Mouse (Mus musculus): ENCODE data around the gene Stkld1. TPM values are rescaled to one million over a fixed set of nuclear protein-coding genes. Genes with fewer than 3 reads are reported as not detected.

Gene Stkld1
- polyA plus RNA-seq, 1 experiment from 2014 or later: not detected

DNA sequence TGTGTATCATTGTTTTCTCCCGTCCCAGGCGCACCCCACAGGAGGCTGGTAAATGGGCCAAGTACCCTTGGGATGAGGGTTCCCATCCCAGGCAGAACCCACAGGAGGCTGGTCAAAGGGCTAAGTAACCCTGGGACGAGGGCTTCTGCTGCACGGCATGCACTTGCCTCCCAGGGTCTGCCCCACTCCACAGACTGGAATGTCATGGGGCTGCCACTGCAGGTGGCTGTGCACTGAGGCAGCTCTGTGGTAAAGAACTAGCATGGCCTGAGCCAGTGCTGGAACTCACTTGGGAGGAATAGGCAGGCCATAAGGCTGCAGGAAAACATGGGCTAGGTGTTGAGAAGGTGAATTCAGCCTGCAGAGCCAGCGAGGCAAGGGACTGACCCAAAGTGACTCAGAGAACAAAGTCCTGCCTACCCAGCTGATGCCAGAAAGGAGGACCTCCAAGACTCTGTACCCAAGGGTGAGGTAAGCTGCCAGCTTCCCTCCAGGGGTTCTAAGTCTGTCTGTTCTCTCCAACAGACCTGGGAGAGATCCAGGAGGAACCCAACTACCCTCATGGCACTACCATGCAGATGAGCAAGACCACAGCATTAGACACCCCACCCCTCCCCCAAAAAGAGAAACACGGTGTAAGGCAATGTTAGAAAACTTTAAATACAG is 13.5 kb upstream of the Stkld1 start:
- H3K27me3 ChIP-seq: no peaks in the 10 kb centered on the region
- no peak overlapping the region for H3K9ac ChIP-seq
- no peak overlapping the region for H3K4me2 ChIP-seq
- no peak overlapping the region for H3K4me3 ChIP-seq
- no peak overlapping the region for H3K27ac ChIP-seq
- no peaks in the 10 kb centered on the region for H3K9me3 ChIP-seq (replicated peaks)
- WGBS: 90% methylated on average over 6 of the region's 6 CpGs
- peaks cover 28% of the 10 kb centered on the region for H3K4me1 ChIP-seq
- H3K36me3 ChIP-seq (ENCODE audit: poor library complexity, severe bottlenecking): peaks cover 80% of the 10 kb centered on the region
- no peak for ATAC-seq

DNA sequence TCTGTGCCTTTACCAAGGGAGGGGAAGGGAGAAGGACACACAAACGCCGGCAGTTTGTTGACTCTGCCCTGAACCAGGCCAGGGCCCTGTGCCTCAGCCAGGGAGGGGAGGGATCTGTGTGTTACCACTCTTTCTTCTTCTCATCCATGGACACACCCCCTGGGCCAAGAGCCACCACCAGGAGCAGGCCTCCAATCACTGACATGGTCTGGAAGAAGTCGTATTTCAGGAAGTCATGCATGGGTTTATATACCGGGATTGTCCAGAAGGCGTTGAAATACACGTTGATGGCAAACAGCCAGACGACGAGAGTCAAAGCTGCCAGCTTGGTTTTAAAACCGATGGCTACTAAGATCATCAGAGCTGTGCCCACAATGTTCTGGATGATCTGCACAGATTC is 12.1 kb upstream of the Stkld1 start:
- peaks cover 18% of the 10 kb centered on the region for H3K4me1 ChIP-seq
- H3K9me3 ChIP-seq (replicated peaks): no peaks in the 10 kb centered on the region
- ATAC-seq: no peak
- no peaks in the 10 kb centered on the region for H3K27me3 ChIP-seq
- no peak overlapping the region for H3K4me3 ChIP-seq
- whole genome bisulfite sequencing: 87% methylated on average over 9 of the region's 9 CpGs
- H3K4me2 ChIP-seq: no peak overlapping the region
- H3K9ac ChIP-seq: no peak overlapping the region
- H3K27ac ChIP-seq: no peak overlapping the region
- peaks cover 95% of the 10 kb centered on the region for H3K36me3 ChIP-seq (ENCODE audit: poor library complexity, severe bottlenecking)

DNA sequence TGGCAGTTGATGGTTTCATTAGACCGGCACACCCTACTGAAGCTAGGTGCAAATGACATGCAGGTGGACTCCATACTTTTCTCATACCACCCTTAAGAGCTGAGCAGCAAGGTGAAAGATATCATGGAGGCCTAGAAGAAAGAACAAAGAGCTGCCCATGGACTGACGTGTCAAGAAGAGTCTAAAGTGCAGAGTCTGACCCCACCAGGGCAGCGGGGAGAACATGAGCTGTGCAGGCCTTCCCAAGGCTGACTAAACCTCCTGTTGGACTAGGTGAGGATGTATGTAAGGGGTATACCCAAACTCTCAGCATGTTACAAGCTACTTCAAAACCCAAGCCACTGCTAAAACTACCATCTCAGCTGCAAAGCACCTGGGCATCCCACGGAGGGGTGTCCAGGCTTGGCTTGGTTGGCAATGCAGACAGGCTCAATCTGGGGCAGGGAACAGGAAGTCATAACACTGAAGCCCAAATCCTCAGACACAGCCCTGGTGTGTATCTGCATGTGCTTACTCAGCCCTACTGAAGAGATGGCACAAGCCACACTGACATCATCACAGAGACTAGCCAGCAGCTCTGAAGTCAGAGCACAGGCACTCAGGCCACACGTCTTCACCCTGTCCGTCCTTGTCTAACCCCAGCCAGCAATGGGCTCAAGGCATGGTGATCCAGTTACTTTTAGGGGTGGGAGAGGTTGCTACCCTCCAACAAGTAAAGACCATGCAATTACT is 5.9 kb upstream of the Stkld1 start:
- Histone ChIP-seq H3K4me2 (no peak overlapping the region), H3K36me3 (ENCODE audit: poor library complexity, severe bottlenecking) (peaks cover 77% of the 10 kb centered on the region), H3K27ac (no peak overlapping the region), H3K4me1 (peaks cover 29% of the 10 kb centered on the region), H3K27me3 (no peaks in the 10 kb centered on the region), H3K9me3 (replicated peaks) (no peaks in the 10 kb centered on the region), H3K4me3 (no peak overlapping the region), H3K9ac (0 out of 2 replicates have a peak overlapping the region, but pooled peaks have one; percentile 13)
- no peak for ATAC-seq
- WGBS: 90% methylated on average over 6 of the region's 6 CpGs

DNA sequence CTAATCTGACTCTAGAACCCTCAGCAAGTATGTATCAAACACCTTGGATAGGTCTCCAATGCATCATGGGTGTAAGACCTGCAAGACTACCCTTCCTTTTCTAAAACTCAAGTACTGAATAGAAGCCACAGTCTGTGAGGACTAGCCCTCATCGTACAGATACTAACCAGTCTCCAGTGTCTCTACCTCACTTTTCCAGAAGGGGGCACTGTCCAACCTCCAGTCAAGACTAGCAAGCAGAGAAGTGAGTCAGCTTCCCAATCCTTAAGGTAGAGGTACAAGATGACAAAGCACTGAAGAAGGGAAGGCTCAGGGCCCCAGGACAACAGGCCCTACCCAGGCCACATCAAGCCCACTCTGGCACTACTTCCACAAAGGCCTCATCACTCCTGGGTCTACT is 3.5 kb upstream of the Stkld1 start:
- H3K27ac ChIP-seq: no peak overlapping the region
- peaks cover 53% of the 10 kb centered on the region for H3K36me3 ChIP-seq (ENCODE audit: poor library complexity, severe bottlenecking)
- no peaks in the 10 kb centered on the region for H3K9me3 ChIP-seq (replicated peaks)
- H3K4me2 ChIP-seq: peak overlapping the region; percentile 1; the same call in 1 of the 2 replicates
- H3K4me3 ChIP-seq: no peak overlapping the region
- no peaks in the 10 kb centered on the region for H3K27me3 ChIP-seq
- no peak for ATAC-seq
- H3K4me1 ChIP-seq: peaks cover 29% of the 10 kb centered on the region
- H3K9ac ChIP-seq: no peak overlapping the region
- WGBS: 39% methylated on average over 1 of the region's 1 CpGs

DNA sequence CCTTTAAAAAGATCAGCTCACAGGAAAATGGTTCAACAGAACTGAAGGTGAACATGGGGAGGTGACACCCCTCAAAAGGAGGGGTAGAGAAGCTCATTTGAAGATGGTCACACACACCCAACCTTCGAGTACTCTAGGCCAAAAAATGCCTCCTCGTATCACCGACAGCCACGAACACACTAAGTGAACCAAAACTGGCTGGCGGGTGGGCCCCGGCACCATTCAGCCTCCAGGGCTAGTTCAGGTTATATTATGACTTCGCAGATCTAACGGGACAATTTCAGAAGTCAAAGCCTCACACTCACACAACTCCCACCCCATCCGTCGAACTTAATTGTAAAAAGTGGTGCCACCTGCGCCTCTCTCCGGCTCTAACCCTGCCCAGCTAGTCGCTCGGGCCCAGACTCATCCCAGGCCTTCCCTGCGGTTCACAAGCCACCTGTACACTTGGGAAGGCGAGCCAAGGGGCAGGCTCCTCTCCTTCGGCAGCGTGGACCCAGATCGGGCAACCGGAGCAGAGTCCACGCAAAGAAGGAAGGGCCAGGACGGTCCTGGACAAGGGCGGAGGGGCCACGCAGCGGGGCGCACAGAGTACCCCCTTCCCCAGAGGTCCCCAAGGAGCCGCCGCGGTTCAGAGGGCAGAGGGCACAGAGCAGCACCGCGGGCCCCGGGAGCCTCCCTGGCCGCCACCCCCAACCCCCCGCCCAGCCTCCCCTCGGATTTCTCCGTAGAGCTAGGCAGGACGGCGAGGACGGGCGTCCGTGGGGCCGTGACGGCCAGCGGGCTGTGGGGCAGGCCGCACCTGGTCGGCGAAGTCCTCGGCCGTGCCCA is 1.2 kb upstream of the Stkld1 start:
- no peak for ATAC-seq
- Histone ChIP-seq H3K36me3 (ENCODE audit: poor library complexity, severe bottlenecking) (peaks cover 30% of the 10 kb centered on the region), H3K9me3 (replicated peaks) (no peaks in the 10 kb centered on the region), H3K4me2 (peak overlapping the region; percentile 92), H3K4me1 (peaks cover 29% of the 10 kb centered on the region), H3K4me3 (peak overlapping the region; percentile 95), H3K27me3 (no peaks in the 10 kb centered on the region), H3K9ac (peak overlapping the region; percentile 99), H3K27ac (peak overlapping the region; percentile 60)
- 2% methylated on average over 48 of the region's 49 CpGs for WGBS

DNA sequence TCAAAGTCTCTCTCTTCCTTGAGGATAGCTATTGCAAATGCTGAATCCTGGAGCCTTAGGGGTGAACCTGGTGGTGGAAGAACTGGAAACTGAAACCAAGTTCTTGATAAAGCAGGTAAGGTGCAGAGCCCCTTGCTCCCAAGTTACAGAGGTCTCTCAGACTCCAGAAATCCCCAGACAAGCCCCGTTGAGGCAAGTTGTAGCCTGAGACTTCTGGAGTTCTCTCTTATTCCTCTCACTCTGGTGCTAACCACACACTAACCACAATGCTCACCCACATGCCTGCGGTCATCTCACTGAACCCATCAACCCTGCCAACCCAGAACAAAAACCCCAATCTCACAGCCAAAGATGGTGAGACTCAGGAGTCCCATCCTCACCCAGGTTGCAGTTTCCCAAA is 1.4 kb downstream of the Stkld1 start:
- no peaks in the 10 kb centered on the region for H3K9me3 ChIP-seq (replicated peaks)
- no peak overlapping the region for H3K4me3 ChIP-seq
- H3K9ac ChIP-seq: no peak overlapping the region
- H3K27me3 ChIP-seq: no peaks in the 10 kb centered on the region
- 86% methylated on average over 2 of the region's 2 CpGs for WGBS
- H3K4me1 ChIP-seq: peaks cover 24% of the 10 kb centered on the region
- no peak overlapping the region for H3K4me2 ChIP-seq
- H3K27ac ChIP-seq: no peak overlapping the region
- H3K36me3 ChIP-seq (ENCODE audit: poor library complexity, severe bottlenecking): peaks cover 8% of the 10 kb centered on the region
- no peak for ATAC-seq

DNA sequence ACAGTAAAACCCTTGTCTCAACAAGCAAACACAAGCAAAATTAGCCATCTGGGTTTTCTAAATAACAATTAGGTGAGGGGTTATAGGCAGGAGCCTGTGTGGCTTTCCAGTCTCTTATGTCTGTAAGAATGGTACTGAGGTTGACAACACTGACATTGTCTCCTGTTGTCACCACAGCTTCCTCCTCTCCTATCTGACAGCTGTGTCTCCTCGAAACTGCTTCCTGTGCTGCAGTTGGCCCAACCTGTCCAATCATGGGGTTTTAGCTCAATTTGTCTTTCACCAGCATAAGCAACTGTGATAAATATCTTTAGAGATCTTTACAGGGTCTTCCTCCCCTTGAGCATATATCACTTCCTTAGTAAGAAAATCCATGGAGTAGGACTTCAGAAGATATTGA is 2.6 kb downstream of the Stkld1 start:
- Histone ChIP-seq H3K9ac (no peak overlapping the region), H3K4me2 (no peak overlapping the region), H3K27ac (no peak overlapping the region), H3K36me3 (ENCODE audit: poor library complexity, severe bottlenecking) (no peaks in the 10 kb centered on the region), H3K4me3 (no peak overlapping the region), H3K4me1 (peaks cover 12% of the 10 kb centered on the region), H3K27me3 (no peaks in the 10 kb centered on the region), H3K9me3 (replicated peaks) (no peaks in the 10 kb centered on the region)
- no peak for ATAC-seq
- 72% methylated on average over 1 of the region's 1 CpGs for WGBS

DNA sequence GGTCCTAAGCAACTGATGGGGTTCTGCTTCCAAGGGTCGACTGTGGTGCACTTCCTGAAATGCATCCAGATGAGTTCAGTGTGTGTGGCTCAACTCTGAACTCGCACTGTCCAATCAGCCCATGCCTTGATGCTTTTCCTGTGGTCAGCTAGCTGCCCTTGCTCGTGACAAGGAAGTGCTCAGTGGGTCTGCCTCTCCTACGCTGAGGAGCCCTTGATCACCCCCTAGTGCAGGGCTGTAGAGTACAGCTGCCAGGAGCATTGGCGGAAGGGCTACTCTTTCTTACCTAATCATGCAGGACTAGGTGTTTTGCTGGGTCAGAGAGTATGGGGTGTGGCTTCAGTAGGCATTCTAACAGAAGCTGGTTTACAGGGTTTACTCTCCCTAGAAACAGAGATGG is 7.7 kb downstream of the Stkld1 start:
- no peak for ATAC-seq
- Histone ChIP-seq H3K9me3 (replicated peaks) (no peaks in the 10 kb centered on the region), H3K4me3 (no peak overlapping the region), H3K36me3 (ENCODE audit: poor library complexity, severe bottlenecking) (peaks cover 2% of the 10 kb centered on the region; the same call in 1 of the 2 replicates), H3K27me3 (no peaks in the 10 kb centered on the region), H3K4me2 (no peak overlapping the region), H3K9ac (no peak overlapping the region), H3K27ac (no peak overlapping the region), H3K4me1 (no peaks in the 10 kb centered on the region)
- 44% methylated on average over 5 of the region's 5 CpGs for WGBS

DNA sequence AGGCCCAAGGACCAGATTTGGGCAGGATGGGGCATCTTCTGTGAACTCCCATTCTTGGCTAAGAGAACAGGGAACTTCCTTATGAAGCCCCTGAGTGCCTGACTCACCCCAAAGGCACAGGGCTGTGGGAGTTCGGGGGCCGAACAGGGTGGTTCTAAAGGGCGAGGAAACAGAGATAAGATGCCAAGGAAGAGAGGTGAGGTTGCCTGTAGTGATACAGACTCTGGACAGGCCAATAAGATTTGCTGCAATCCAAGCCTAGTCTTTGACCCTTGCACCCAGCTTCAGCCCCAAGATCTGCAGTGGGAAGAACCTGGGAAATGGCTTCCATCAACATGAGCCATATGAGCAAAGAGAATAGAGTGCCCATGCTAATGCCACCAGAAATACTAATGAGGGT is 9.4 kb downstream of the Stkld1 start:
- H3K4me2 ChIP-seq: no peak overlapping the region
- 84% methylated on average over 3 of the region's 3 CpGs for WGBS
- H3K36me3 ChIP-seq (ENCODE audit: poor library complexity, severe bottlenecking): peaks cover 6% of the 10 kb centered on the region; the same call in 1 of the 2 replicates
- H3K9ac ChIP-seq: no peak overlapping the region
- no peaks in the 10 kb centered on the region for H3K9me3 ChIP-seq (replicated peaks)
- H3K27me3 ChIP-seq: no peaks in the 10 kb centered on the region
- H3K4me3 ChIP-seq: no peak overlapping the region
- no peak for ATAC-seq
- H3K4me1 ChIP-seq: no peaks in the 10 kb centered on the region
- H3K27ac ChIP-seq: no peak overlapping the region

DNA sequence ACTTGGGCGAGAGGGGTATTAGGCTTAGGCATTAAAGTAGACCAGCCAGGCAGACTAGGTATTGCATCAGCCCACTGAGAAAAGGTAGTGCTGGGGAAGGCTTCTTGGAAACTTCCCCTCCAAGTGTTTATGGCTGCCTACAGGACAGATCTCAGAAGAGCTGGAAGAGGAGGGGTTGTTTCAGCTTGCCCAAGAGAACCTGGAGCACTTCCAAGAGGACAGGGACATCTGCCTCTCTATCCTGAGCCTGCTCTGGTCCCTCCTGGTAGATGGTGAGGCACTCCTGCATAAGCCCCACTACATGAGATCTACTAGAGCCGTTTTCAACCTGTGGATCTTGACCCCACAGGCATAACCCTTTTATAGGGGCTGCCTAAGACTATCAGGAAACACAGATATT is 16.6 kb downstream of the Stkld1 start:
- Histone ChIP-seq H3K27ac (no peak overlapping the region), H3K27me3 (no peaks in the 10 kb centered on the region), H3K9me3 (replicated peaks) (no peaks in the 10 kb centered on the region), H3K4me3 (no peak overlapping the region), H3K4me1 (no peaks in the 10 kb centered on the region), H3K36me3 (ENCODE audit: poor library complexity, severe bottlenecking) (peaks cover 71% of the 10 kb centered on the region), H3K4me2 (no peak overlapping the region), H3K9ac (no peak overlapping the region)
- 97% methylated on average over 2 of the region's 2 CpGs for WGBS
- no peak for ATAC-seq

DNA sequence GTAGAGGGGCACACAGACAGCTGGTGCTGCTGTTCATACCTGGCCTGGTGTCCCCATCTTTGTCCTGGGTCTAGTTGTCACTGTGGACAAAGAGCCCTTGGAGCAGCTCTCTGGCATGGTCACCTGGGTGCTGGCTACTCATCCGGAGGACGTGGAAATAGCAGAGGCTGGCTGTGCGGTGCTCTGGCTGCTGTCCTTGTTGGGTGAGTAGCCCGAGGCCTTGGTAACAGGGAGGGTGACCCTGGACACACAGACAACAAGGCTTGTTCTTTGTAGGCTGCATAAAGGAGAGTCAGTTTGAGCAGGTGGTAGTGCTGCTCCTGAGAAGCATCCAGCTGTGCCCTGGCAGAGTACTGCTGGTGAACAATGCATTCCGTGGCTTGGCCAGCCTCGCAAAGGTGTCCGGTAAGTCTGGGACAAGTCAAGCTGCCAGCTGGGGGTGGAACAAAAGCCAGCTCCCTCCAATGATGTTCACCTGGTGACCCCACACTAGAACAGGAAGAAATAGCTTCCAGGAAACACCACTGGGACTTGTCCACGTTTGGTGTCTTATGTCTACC is 17.6 kb downstream of the Stkld1 start:
- Histone ChIP-seq H3K9ac (no peak overlapping the region), H3K36me3 (ENCODE audit: poor library complexity, severe bottlenecking) (peaks cover 81% of the 10 kb centered on the region), H3K9me3 (replicated peaks) (no peaks in the 10 kb centered on the region), H3K4me3 (no peak overlapping the region), H3K4me2 (no peak overlapping the region), H3K27me3 (no peaks in the 10 kb centered on the region), H3K27ac (no peak overlapping the region), H3K4me1 (no peaks in the 10 kb centered on the region)
- WGBS: 91% methylated on average over 8 of the region's 8 CpGs
- ATAC-seq: no peak

DNA sequence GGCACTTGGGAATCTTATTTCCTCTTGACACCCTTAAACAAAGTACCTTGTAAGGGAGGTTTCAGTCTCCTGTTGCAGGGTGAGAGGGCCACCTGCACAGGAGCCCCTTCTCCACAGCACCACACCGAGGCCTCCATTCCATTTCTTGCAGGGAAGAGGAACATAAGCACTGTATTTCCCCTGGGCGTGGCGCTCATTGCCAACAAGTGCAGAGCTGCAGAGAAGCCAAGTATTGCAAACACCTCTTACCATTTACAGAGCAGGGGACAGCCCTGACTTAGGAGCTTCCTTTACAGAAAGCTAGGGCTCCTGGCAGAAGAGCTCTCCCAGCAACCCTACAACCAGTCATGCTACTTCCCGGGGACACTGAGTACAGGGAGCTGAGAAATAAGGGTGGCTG is 18.3 kb downstream of the Stkld1 start:
- H3K4me3 ChIP-seq: no peak overlapping the region
- H3K9ac ChIP-seq: no peak overlapping the region
- H3K27ac ChIP-seq: no peak overlapping the region
- no peaks in the 10 kb centered on the region for H3K4me1 ChIP-seq
- no peaks in the 10 kb centered on the region for H3K27me3 ChIP-seq
- ATAC-seq: no peak
- no peaks in the 10 kb centered on the region for H3K9me3 ChIP-seq (replicated peaks)
- peaks cover 83% of the 10 kb centered on the region for H3K36me3 ChIP-seq (ENCODE audit: poor library complexity, severe bottlenecking)
- H3K4me2 ChIP-seq: no peak overlapping the region
- WGBS: 92% methylated on average over 4 of the region's 4 CpGs
